9 mouse cellular contexts compared by ENCODE assay signal in genomic region chr19:44544775-44545174, GRCm38 (mm10). TPM values are rescaled to one million over a fixed set of nuclear protein-coding genes. Genes with fewer than 3 reads are reported as not detected.
DNase-seq lines count a peak whose midpoint lies in the region; ATAC-seq and TF ChIP-seq lines count a peak whose summit lies in the region.
"Had no signal": no experiment of that assay in that cellular context is flagged by ENCODE, and none has a peak within 500 bp of the region (broad histone marks: within the 10 kb centered on the region; RNA-seq: fewer than 3 reads in every experiment).

No protein-coding gene starts in this region.

- WGBS in heart, embryonic 14.5 days = 2% methylated on average over 13 of the region's 13 CpGs
- WGBS in liver, embryonic 13.5 days (ENCODE audit: insufficient replicate concordance) = 1% methylated on average over 13 of the region's 13 CpGs
- WGBS in stomach, postnatal 0 days = 3% methylated on average over 13 of the region's 13 CpGs

- no peak overlapping the region for H3K27ac ChIP-seq in heart, embryonic 14.5 days (replicated peaks in 1 of 2; ENCODE audit: control insufficient read depth in 1 of 2, insufficient read depth in 1 of 2, low read depth in 2 of 2, low read length in 2 of 2)
- H3K27ac ChIP-seq in liver, embryonic 13.5 days = no peak overlapping the region
- no peak overlapping the region for H3K27ac ChIP-seq in stomach, postnatal 0 days (replicated peaks)

- peaks cover 19% of the 10 kb centered on the region for H3K36me3 ChIP-seq in heart, embryonic 14.5 days (ENCODE audit: control insufficient read depth, insufficient read depth, low read length)
- H3K36me3 ChIP-seq in liver, embryonic 13.5 days = peaks cover 21% of the 10 kb centered on the region
- peaks cover 8% of the 10 kb centered on the region for H3K36me3 ChIP-seq in stomach, postnatal 0 days (ENCODE audit: control insufficient read depth, insufficient read depth, low read length)

- peak overlapping the region; percentile 53 to 60; a peak in 3 of 4 replicates for H3K4me3 ChIP-seq in heart, embryonic 14.5 days (ENCODE audit: control insufficient read depth in 1 of 2, insufficient read depth in 1 of 2, low read depth in 1 of 2, low read length in 2 of 2)
- peak overlapping the region; percentile 65 for H3K4me3 ChIP-seq in liver, embryonic 13.5 days (replicated peaks)
- no peak overlapping the region; the same call in 1 of the 2 replicates for H3K4me3 ChIP-seq in stomach, postnatal 0 days (ENCODE audit: low read depth, low read length)

- TF ChIP-seq CTCF in stomach, postnatal 0 days (IDR thresholded peaks at IDR 0.05; ENCODE audit: low read depth) = peak; percentile 86

- peak; percentile 73 for DNase-seq in A20 (ENCODE audit: low read depth, low spot score)
- peak; percentile 65 to 89 for DNase-seq in adrenal gland, adult (ENCODE audit: inconsistent age in 2 of 2, low spot score in 1 of 2)
- DNase-seq in embryo, embryonic 9.5 days (ENCODE audit: extremely low spot score) = peak; percentile 82
- DNase-seq in kidney, postnatal 10 days = peak; percentile 87
- DNase-seq in liver, embryonic 13.5 days = peak; percentile 61
- peak; percentile 75 for DNase-seq in neural tube, embryonic 10.5 days (ENCODE audit: extremely low spot score, low spot score)
- DNase-seq in stomach, postnatal 0 days (ENCODE audit: low spot score) = peak; percentile 84

- peak overlapping the region; percentile 81 for H3K4me2 ChIP-seq in heart, embryonic 14.5 days (ENCODE audit: low read length)
- H3K4me2 ChIP-seq in liver, embryonic 13.5 days = peak overlapping the region; percentile 88
- peak overlapping the region; percentile 85 for H3K4me2 ChIP-seq in stomach, postnatal 0 days (replicated peaks; ENCODE audit: low read depth)

- no peak for ATAC-seq in heart, embryonic 14.5 days (ENCODE audit: insufficient number of reproducible peaks, insufficient read depth, low FRiP score, low read depth)
- 0 out of 2 replicates have a peak, but pooled peaks have one; percentile 53 for ATAC-seq in liver, embryonic 13.5 days (ENCODE audit: low read depth)
- ATAC-seq in stomach, postnatal 0 days (ENCODE audit: low FRiP score, low TSS enrichment) = peak; percentile 73; the same call in 1 of the 2 replicates

- no peaks in the 10 kb centered on the region for H3K4me1 ChIP-seq in heart, embryonic 14.5 days (ENCODE audit: control insufficient read depth in 2 of 2, insufficient read depth in 2 of 2, low read length in 2 of 2)
- peaks cover 18% of the 10 kb centered on the region for H3K4me1 ChIP-seq in liver, embryonic 13.5 days (replicated peaks)
- H3K4me1 ChIP-seq in stomach, postnatal 0 days (replicated peaks; ENCODE audit: control insufficient read depth, insufficient read depth) = no peaks in the 10 kb centered on the region

- no peaks in the 10 kb centered on the region for H3K27me3 ChIP-seq in heart, embryonic 14.5 days (ENCODE audit: control insufficient read depth, insufficient read depth, low read length)
- H3K27me3 ChIP-seq in liver, embryonic 13.5 days = no peaks in the 10 kb centered on the region
- H3K27me3 ChIP-seq in stomach, postnatal 0 days (ENCODE audit: control insufficient read depth, insufficient read depth, low read length) = 0 out of 2 replicates have a peak, but pooled peaks cover 3% of the 10 kb centered on the region

- H3K9me3 ChIP-seq in heart, embryonic 14.5 days (ENCODE audit: control insufficient read depth, low read length) = 0 out of 2 replicates have a peak, but pooled peaks cover 4% of the 10 kb centered on the region
- peaks cover 4% of the 10 kb centered on the region; the same call in 1 of the 2 replicates for H3K9me3 ChIP-seq in liver, embryonic 13.5 days (replicated peaks)
- no peaks in the 10 kb centered on the region for H3K9me3 ChIP-seq in stomach, postnatal 0 days (ENCODE audit: control insufficient read depth, low read length)

- peak overlapping the region; percentile 76; the same call in 1 of the 2 replicates for H3K9ac ChIP-seq in heart, embryonic 14.5 days (ENCODE audit: low read length)
- no peak overlapping the region for H3K9ac ChIP-seq in liver, embryonic 13.5 days
- no peak overlapping the region for H3K9ac ChIP-seq in stomach, postnatal 0 days (ENCODE audit: low read length)

- TF ChIP-seq EP300 in stomach, postnatal 0 days (optimal IDR thresholded peaks at IDR 0.05) = no peak

RNA-seq across cellular contexts. Expression of gene Sec31b, which starts 0.9 kb away (rescaled TPM):
- 1.1 and 1.6 TPM in 2 replicates for polyA plus RNA-seq in heart, embryonic 14.5 days (2014; fragmentation: Nextera tagmentation; extraction: Ambion mirVana)
- 0.29 and 0.43 TPM in 2 replicates for polyA plus RNA-seq in liver, embryonic 13.5 days (2015; fragmentation: Nextera tagmentation; extraction: Ambion mirVana)
- polyA plus RNA-seq in stomach, postnatal 0 days (2015; fragmentation: Nextera tagmentation; extraction: Ambion mirVana) = 0.19 and 0.34 TPM in 2 replicates

RNA-seq across cellular contexts. Expression of gene Gm20538, which starts 7.9 kb away (rescaled TPM):
- polyA plus RNA-seq in heart, embryonic 14.5 days (2014; fragmentation: Nextera tagmentation; extraction: Ambion mirVana) = not detected in 2 replicates
- not detected in 2 replicates for polyA plus RNA-seq in liver, embryonic 13.5 days (2015; fragmentation: Nextera tagmentation; extraction: Ambion mirVana)
- 0.70 TPM in 1 of 2 replicates, not detected in the other for polyA plus RNA-seq in stomach, postnatal 0 days (2015; fragmentation: Nextera tagmentation; extraction: Ambion mirVana)
- polyA plus RNA-seq: gonadal fat pad, adult 2 months had no signal

RNA-seq across cellular contexts. Expression of gene Ndufb8, which starts 10.5 kb away (rescaled TPM):
- polyA plus RNA-seq in heart, embryonic 14.5 days (2014; fragmentation: Nextera tagmentation; extraction: Ambion mirVana) = 1,268 TPM in 2 replicates
- polyA plus RNA-seq in liver, embryonic 13.5 days (2015; fragmentation: Nextera tagmentation; extraction: Ambion mirVana) = 345 and 371 TPM in 2 replicates
- 584 and 594 TPM in 2 replicates for polyA plus RNA-seq in stomach, postnatal 0 days (2015; fragmentation: Nextera tagmentation; extraction: Ambion mirVana)

RNA-seq across cellular contexts. Expression of gene Hif1an, which starts 17.9 kb away (rescaled TPM):
- polyA plus RNA-seq in heart, embryonic 14.5 days (2014; fragmentation: Nextera tagmentation; extraction: Ambion mirVana) = 21.0 and 21.9 TPM in 2 replicates
- 10.6 and 13.3 TPM in 2 replicates for polyA plus RNA-seq in liver, embryonic 13.5 days (2015; fragmentation: Nextera tagmentation; extraction: Ambion mirVana)
- 10.1 and 10.5 TPM in 2 replicates for polyA plus RNA-seq in stomach, postnatal 0 days (2015; fragmentation: Nextera tagmentation; extraction: Ambion mirVana)

RNA-seq across cellular contexts. Expression of gene Wnt8b, which starts 51.5 kb away (rescaled TPM):
- not detected in 2 replicates for polyA plus RNA-seq in heart, embryonic 14.5 days (2014; fragmentation: Nextera tagmentation; extraction: Ambion mirVana)
- not detected in 2 replicates for polyA plus RNA-seq in liver, embryonic 13.5 days (2015; fragmentation: Nextera tagmentation; extraction: Ambion mirVana)
- polyA plus RNA-seq in stomach, postnatal 0 days (2015; fragmentation: Nextera tagmentation; extraction: Ambion mirVana) = not detected in 2 replicates
